Mouse (Mus musculus) myocyte (in vitro differentiated cells): ENCODE data around the gene Hoxd8. TPM values are rescaled to one million over a fixed set of nuclear protein-coding genes. Genes with fewer than 3 reads are reported as not detected.

Experiments used
- H3K27me3 ChIP-seq: one replicate; pipeline ENCODE4 v1.6.1; 2011; ENCODE audit not compliant: control insufficient read depth, insufficient read depth, insufficient read length
- H3K36me3 ChIP-seq: one replicate; pipeline ENCODE4 v1.6.1; 2011; ENCODE audit not compliant: control insufficient read depth, insufficient read depth
- H3K4me2 ChIP-seq: one replicate; pipeline ENCODE4 v1.6.1; 2011; ENCODE audit warnings: low read depth, control low read depth
- H3K4me3 ChIP-seq: one replicate; pipeline ENCODE4 v1.5.1; 2011; ENCODE audit warnings: mild to moderate bottlenecking, control low read depth, moderate library complexity
- H3K79me2 ChIP-seq: one replicate; pipeline ENCODE4 v1.6.1; 2011; ENCODE audit not compliant: control insufficient read depth, insufficient read depth
- H3ac ChIP-seq: one replicate; pipeline ENCODE4 v1.6.1; 2011; ENCODE audit not compliant: control insufficient read depth, insufficient read length
- CEBPB ChIP-seq: IDR thresholded peaks from 2 replicates; pipeline ENCODE4 v1.6.1; 2011; ENCODE audit warnings: mild to moderate bottlenecking, moderate library complexity; ENCODE audit not compliant: poor library complexity, insufficient read depth, severe bottlenecking
- E2F4 ChIP-seq: IDR thresholded peaks from one replicate; pipeline ENCODE4 v1.6.1; 2011; ENCODE audit warnings: mild to moderate bottlenecking, control low read depth, moderate library complexity; ENCODE audit not compliant: insufficient read depth
- MAX ChIP-seq: IDR thresholded peaks from one replicate; pipeline ENCODE4 v1.6.1; 2011; ENCODE audit warnings: low read depth, mild to moderate bottlenecking, control low read depth
- MYOD1 ChIP-seq, 3 experiments: IDR thresholded peaks; one replicate each; pipeline ENCODE4 v1.6.1; 2011; ENCODE audit warnings: control low read depth in 2 of 3, low read depth in 2 of 3, mild to moderate bottlenecking in 2 of 3, moderate library complexity in 1 of 3; ENCODE audit not compliant: insufficient read length in 2 of 3, control insufficient read depth in 1 of 3
- MYOG ChIP-seq, 3 experiments: IDR thresholded peaks; one replicate each; pipeline ENCODE4 v1.6.1; 2011; ENCODE audit warnings: control low read depth in 2 of 3, low read depth in 2 of 3, mild to moderate bottlenecking in 2 of 3; ENCODE audit not compliant: insufficient read length in 2 of 3, control insufficient read depth in 1 of 3, insufficient read depth in 1 of 3
- POLR2A ChIP-seq: IDR thresholded peaks from one replicate; pipeline ENCODE4 v1.6.1; 2011; ENCODE audit warnings: low read depth, mild to moderate bottlenecking, control low read depth, moderate library complexity; ENCODE audit not compliant: insufficient read length
- POLR2AphosphoS2 ChIP-seq: IDR thresholded peaks from one replicate; pipeline ENCODE4 v1.6.1; 2011; ENCODE audit warnings: low read depth, control low read depth; ENCODE audit not compliant: insufficient read length
- REST ChIP-seq: IDR thresholded peaks from one replicate; pipeline ENCODE4 v1.6.1; 2011; ENCODE audit warnings: mild to moderate bottlenecking, control low read depth, moderate library complexity; ENCODE audit not compliant: insufficient read depth, insufficient read length
- SRF ChIP-seq: IDR thresholded peaks from one replicate; pipeline ENCODE4 v1.6.1; 2011; ENCODE audit warnings: low read depth; ENCODE audit not compliant: control insufficient read depth, insufficient read length
- TCF12 ChIP-seq: IDR thresholded peaks from one replicate; pipeline ENCODE4 v1.6.1; 2011; ENCODE audit warnings: mild to moderate bottlenecking, control low read depth; ENCODE audit not compliant: poor library complexity, insufficient read depth, severe bottlenecking
- TCF3 ChIP-seq: IDR thresholded peaks from one replicate; pipeline ENCODE4 v1.6.1; 2011; ENCODE audit warnings: low read depth, control low read depth; ENCODE audit not compliant: insufficient read length
- USF1 ChIP-seq: IDR thresholded peaks from one replicate; pipeline ENCODE4 v1.6.1; 2011; ENCODE audit warnings: low read depth, mild to moderate bottlenecking, control low read depth, moderate library complexity
- polyA plus RNA-seq: library from polyadenylated mRNA; unstranded; fragments of >200 nt; fragmentation: generic; extraction: Trizol; gene quantifications from one replicate; pipeline ENCODE4 v1.2.1, GENCODE M21; 2012; ENCODE audit warnings: missing spikeins

Gene Hoxd8
- polyA plus RNA-seq, 1 experiment: not detected

DNA sequence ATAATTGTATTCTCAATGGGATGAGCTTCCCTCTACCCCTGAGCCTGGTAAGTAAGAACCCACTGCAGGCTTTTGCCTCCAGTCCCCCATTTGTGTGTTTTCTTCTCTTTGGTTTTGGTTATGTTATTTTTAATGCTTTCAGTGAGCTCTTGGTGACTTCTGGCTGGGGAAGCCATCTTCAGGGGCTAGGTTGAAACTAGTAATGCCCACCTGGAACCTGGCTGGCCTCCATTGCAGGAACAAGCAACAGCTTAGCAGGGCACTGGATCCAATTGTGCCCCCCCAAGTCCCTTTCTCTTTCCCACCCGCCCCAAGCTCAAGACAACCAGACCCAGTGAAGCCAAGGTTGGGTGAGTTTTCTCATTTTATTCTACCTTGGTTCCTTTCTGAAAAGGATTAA, 9.0 kb upstream of the Hoxd8 start:
- TF ChIP-seq MYOG (IDR thresholded peaks at IDR 0.05; ENCODE audit: control insufficient read depth in 1 of 3, insufficient read depth in 1 of 3, insufficient read length in 2 of 3, low read depth in 2 of 3): no peak
- no peak for TF ChIP-seq REST
- TF ChIP-seq POLR2AphosphoS2: no peak
- no peak for TF ChIP-seq E2F4
- TF ChIP-seq USF1: no peak
- no peak for TF ChIP-seq POLR2A
- no peak for TF ChIP-seq TCF12
- no peak for TF ChIP-seq SRF
- no peak for TF ChIP-seq CEBPB
- TF ChIP-seq MAX: no peak
- TF ChIP-seq MYOD1 (IDR thresholded peaks at IDR 0.05; ENCODE audit: control insufficient read depth in 1 of 3, insufficient read length in 2 of 3, low read depth in 2 of 3): no peak
- TF ChIP-seq TCF3: no peak
- Histone ChIP-seq H3K4me3 (no peak overlapping the region), H3K36me3 (no peaks in the 10 kb centered on the region), H3ac (no peak overlapping the region), H3K79me2 (no peaks in the 10 kb centered on the region), H3K27me3 (peaks cover 80% of the 10 kb centered on the region), H3K4me2 (no peak overlapping the region)

DNA sequence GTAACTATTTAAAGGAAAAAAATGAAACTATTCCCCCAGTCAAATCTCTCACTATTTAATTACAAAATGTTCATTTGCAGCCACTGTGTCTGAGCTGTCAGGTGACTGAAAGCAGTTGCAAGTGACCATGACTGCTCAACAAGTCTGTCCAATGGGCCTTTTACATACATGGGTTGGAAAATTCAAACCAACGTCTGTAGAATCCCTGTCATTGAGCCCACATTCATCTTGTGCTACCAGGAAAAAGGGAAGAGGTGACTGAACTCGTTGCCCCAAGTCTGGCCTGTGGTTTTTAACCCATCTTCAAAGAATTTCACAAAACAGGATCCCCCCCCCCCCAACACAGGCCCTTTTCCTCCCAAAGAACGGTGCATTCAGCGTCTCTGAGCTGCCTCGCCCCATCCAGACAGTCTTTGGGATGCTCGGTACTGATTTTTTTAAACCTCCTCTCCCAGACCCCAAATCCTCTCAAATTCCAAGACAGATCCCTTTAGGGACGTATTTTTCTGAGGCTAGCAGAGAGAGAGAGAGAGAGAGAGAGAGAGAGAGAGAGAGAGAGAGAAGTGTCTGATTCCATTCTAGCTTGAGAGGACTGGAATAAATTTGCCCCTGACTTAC, 8.5 kb upstream of the Hoxd8 start:
- TF ChIP-seq TCF3: no peak
- TF ChIP-seq REST: no peak
- TF ChIP-seq CEBPB: no peak
- no peak for TF ChIP-seq MYOD1 (IDR thresholded peaks at IDR 0.05; ENCODE audit: control insufficient read depth in 1 of 3, insufficient read length in 2 of 3, low read depth in 2 of 3)
- no peak for TF ChIP-seq E2F4
- Histone ChIP-seq H3K79me2 (no peaks in the 10 kb centered on the region), H3K4me2 (no peak overlapping the region), H3K36me3 (no peaks in the 10 kb centered on the region), H3K4me3 (no peak overlapping the region), H3ac (no peak overlapping the region), H3K27me3 (peaks cover 83% of the 10 kb centered on the region)

DNA sequence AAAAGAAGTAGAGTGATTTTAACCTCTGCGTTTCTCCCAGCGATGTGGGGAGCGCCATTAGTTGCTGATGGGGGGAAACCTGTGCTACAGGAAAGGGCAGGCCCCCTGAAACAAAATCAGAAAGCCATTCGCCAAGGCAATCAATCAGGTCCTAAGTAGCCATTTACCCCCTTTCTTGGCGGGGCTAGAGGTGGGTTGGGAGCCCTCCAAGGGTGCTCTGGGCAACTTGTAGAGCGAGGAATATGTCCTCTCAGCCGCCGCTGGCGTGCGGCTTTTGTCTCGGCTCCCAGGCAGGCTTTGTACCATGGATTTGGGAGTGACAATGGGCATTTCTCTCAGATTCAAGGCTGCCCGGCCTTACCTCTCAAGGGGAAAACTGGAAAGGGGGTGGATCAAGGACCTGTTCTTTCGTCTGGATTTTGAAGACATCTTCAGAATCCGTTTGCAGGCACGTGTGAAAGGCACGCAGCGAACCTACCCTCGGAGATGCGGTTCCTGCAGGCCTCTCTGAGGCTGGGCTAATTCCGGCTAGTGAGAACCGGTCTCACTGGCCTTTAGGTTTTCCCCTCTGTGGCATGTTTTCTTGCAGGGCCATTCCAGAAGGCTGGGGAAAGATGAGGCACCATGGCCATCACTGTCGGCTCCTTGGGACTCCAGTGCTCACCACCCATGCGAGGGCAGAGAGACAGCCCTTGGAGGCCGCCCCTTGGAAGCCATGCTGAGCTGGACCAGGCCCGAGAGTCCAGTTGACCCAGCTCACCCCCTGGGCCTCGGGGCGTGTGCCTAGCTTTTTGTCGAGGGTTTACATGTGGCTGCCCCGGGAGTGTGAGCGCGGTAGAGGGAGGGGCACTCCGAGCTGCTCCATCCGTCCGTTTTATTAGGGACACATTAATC, 7.7 kb upstream of the Hoxd8 start:
- Histone ChIP-seq H3K79me2 (no peaks in the 10 kb centered on the region), H3K4me3 (no peak overlapping the region), H3K27me3 (peaks cover 75% of the 10 kb centered on the region), H3K4me2 (no peak overlapping the region), H3K36me3 (no peaks in the 10 kb centered on the region), H3ac (no peak overlapping the region)
- TF ChIP-seq REST: no peak
- TF ChIP-seq MAX: no peak
- TF ChIP-seq TCF12: no peak
- TF ChIP-seq SRF: no peak
- no peak for TF ChIP-seq MYOG (IDR thresholded peaks at IDR 0.05; ENCODE audit: control insufficient read depth in 1 of 3, insufficient read depth in 1 of 3, insufficient read length in 2 of 3, low read depth in 2 of 3)
- TF ChIP-seq MYOD1 (IDR thresholded peaks at IDR 0.05; ENCODE audit: control insufficient read depth in 1 of 3, insufficient read length in 2 of 3, low read depth in 2 of 3): no peak
- no peak for TF ChIP-seq USF1
- TF ChIP-seq CEBPB: no peak
- TF ChIP-seq POLR2AphosphoS2: no peak
- no peak for TF ChIP-seq E2F4
- TF ChIP-seq POLR2A: no peak
- no peak for TF ChIP-seq TCF3

DNA sequence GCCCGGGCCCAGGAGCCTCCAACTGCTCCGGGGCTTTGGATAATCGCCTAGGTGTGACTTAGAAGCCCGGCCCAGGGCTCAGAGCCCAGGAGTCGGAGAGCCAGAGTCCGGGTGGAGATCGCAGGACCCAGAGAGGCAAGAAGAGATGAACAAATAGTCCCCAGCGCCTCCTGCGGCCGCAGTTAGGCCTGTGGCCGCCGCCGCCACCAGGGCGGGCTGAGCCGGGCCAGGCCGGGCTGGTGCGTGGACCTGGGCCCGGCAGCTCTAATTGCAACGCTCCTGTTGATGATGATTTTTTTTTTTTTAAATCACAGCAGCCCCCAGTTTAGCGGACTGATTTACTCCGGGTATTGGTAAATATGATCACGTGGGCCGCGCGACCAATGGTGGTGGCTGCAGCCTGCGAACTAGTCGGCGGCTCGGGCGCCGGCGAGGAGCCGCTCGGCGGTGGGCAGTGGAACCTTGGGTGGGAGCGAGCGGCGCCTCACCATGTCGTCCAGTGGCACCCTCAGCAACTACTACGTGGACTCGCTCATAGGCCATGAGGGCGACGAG, 6.8 kb upstream of the Hoxd8 start, which contains the start of gene Hoxd9:
Gene Hoxd9 (plus strand): TSS at position 161 of the 555 bp plus-strand sequence.
- H3K79me2 ChIP-seq: no peaks in the 10 kb centered on the region
- H3K4me3 ChIP-seq: no peak within 1 kb of the TSS
- no peaks in the 10 kb centered on the region for H3K36me3 ChIP-seq
- no peak within 1 kb of the TSS for H3K4me2 ChIP-seq
- TF ChIP-seq REST (no peak), POLR2AphosphoS2 (no peak), SRF (no peak), POLR2A (no peak), TCF3 (no peak), MYOG (IDR thresholded peaks at IDR 0.05; ENCODE audit: control insufficient read depth in 1 of 3, insufficient read depth in 1 of 3, insufficient read length in 2 of 3, low read depth in 2 of 3) (no peak), E2F4 (no peak), TCF12 (no peak), CEBPB (no peak), MYOD1 (IDR thresholded peaks at IDR 0.05; ENCODE audit: control insufficient read depth in 1 of 3, insufficient read length in 2 of 3, low read depth in 2 of 3) (no peak), MAX (no peak)
- peaks cover 65% of the 10 kb centered on the region for H3K27me3 ChIP-seq
- H3ac ChIP-seq: no peak within 1 kb of the TSS
